Mouse (Mus musculus) kidney, postnatal 14 days (tissue): ENCODE results near the gene Cldn9.

Experiments used
- DNase-seq: peaks from one replicate; pipeline ENCODE4 v3.0.0; 2022; ENCODE audit warnings: mixed read lengths

Cldn9 gene

GRCm38 (mm10) chr17:23680336-23680735, 3.5 kb downstream of the Cldn9 start:
- DNase-seq: no peak

- no peak for DNase-seq
Measured at GRCm38 (mm10) chr17:23679127-23679835, 4.5 kb downstream of the Cldn9 start, which contains the start of gene Cldn6. TSS of gene Cldn6 (plus strand) at chr17:23679249.

GRCm38 (mm10) chr17:23677236-23677679, 6.6 kb downstream of the Cldn9 start, which contains the start of gene Tnfrsf12a:
TSS of gene Tnfrsf12a (minus strand) at chr17:23677468.
- DNase-seq: peak; percentile 91

- peak; percentile 58 for DNase-seq
Measured at GRCm38 (mm10) chr17:23676473-23677031, 7.3 kb downstream of the Cldn9 start.

DNA sequence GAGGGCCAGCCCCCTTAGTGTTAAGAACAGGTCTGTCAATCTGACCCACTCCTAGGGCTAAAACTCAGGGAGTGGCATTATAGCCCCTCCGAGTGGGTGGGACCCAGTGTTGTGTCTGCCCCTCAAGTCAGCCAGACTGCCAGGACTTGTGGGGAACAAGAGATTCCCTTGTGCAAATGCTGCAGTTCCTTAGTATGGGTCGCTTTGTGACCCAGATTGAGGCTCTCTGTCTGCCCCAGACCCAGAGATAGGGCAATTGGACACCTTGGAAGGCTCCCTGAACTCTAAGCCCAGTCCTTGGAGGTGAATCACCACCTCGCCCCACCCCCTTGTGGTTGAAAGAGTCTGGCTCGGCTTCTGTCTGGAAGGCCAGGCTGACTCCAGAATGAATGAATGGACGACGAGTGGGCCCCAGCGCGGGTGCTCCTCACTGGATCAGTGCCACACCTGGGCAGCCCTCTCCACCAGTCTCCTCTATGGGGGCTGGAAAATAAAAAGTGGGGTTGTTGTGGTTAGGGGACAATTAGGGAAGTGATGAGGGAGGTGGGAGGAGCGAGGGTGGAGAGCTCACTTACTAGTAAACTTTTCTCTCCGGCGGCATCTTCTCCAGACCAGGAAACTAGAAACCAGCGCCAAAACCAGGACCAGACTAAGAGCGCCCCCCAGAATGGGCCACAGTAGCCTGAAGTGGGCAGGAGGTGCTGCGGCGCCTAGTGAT, 8.1 kb downstream of the Cldn9 start:
- DNase-seq: peak; percentile 49

DNA sequence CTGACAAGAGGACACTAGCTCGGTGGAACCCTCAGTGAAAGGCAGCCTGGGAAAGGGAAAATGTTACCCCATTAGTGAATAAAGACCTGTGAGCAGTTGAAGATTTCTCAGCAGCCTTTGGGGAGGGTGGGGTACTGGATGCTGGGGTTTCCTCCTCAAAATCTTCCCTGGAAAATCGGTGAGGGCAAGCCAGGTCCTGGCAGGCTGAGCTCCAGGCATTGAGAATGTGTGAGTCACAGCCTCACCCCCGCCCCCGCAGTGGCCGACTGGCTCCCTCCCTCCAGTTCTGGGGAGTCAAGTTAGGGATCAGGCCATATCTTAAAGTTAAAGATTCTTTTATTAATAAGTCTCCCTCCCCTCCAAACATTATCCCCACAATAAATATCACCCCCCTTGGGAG, 8.7 kb downstream of the Cldn9 start:
- DNase-seq: peak; percentile 40

DNA sequence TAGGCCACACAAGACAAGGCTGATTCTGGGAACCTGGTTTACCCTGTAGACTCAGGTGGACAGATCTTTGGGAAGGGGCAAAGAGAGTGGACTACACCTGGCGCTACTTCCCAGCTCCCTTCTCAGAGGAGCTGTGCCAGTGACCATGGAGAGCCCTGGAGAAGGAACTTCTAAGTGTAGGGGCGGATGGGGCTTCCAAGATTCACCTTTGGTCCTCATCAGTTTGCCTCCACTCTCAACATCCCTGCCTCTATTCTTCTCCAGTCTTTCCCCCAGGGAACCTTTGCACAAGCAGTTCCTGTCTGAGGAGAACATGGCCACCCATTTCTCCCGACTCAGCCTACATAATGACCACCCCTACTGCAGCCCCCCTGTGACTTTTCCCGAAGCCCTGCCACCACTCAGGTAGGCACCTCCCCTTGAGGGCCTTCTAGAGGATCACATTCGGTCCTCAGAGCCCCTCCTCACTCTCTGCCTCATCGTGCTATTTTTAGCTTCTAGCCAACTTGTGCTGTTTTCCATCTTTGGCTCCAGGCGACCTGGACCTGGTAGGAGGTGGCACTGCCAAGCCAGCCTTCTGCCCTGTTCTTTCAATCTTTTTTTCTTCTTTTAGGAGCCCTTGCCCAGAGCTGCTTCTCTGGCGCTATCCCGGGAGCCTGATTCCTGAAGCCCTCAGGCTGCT, 9.4 kb downstream of the Cldn9 start:
- no peak for DNase-seq

GRCm38 (mm10) chr17:23673424-23674073, 10.3 kb downstream of the Cldn9 start, which contains the start of the genes Hcfc1r1 and Thoc6:
TSS of gene Hcfc1r1 (plus strand) at chr17:23673596.
TSS of gene Thoc6 (minus strand) at chr17:23673882.
- peak; percentile 96 for DNase-seq

- no peak for DNase-seq
Measured at GRCm38 (mm10) chr17:23672761-23673160, 11.1 kb downstream of the Cldn9 start.

DNA sequence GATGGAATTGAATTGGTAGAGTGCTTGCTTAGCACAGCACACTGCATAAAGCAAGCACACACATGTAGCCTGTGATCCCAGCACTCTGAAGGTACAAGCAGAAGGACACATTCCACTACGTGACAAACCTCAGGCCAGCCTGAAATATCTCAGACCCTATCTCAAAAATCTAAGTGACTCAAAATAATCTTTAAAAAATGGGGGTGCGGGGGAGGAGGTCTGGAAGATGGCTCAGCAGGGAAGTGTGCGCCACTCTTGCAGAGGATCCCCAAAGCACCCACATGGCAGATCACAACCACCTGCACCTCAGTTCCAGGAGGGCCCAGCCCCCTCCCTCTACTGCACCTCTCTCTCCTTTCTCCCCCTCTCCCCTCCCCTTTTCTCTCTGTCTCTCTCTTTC, 12.3 kb downstream of the Cldn9 start:
- DNase-seq: no peak

GRCm38 (mm10) chr17:23670516-23671074, 13.2 kb downstream of the Cldn9 start:
- DNase-seq: no peak

GRCm38 (mm10) chr17:23665511-23665910, 18.3 kb downstream of the Cldn9 start:
- no peak for DNase-seq

- DNase-seq: no peak
Measured at GRCm38 (mm10) chr17:23664556-23665021, 19.2 kb downstream of the Cldn9 start.

GRCm38 (mm10) chr17:23661526-23661925, 22.3 kb downstream of the Cldn9 start:
- DNase-seq: no peak

GRCm38 (mm10) chr17:23660876-23661200, 23.0 kb downstream of the Cldn9 start:
- no peak for DNase-seq

- peak; percentile 82 for DNase-seq
Measured at GRCm38 (mm10) chr17:23660117-23660875, 23.5 kb downstream of the Cldn9 start, which contains the start of gene Bicdl2. TSS of gene Bicdl2 (plus strand) at chr17:23660506.

GRCm38 (mm10) chr17:23658450-23658849, 25.4 kb downstream of the Cldn9 start:
- DNase-seq: no peak

GRCm38 (mm10) chr17:23654410-23654809, 29.4 kb downstream of the Cldn9 start:
- no peak for DNase-seq

DNA sequence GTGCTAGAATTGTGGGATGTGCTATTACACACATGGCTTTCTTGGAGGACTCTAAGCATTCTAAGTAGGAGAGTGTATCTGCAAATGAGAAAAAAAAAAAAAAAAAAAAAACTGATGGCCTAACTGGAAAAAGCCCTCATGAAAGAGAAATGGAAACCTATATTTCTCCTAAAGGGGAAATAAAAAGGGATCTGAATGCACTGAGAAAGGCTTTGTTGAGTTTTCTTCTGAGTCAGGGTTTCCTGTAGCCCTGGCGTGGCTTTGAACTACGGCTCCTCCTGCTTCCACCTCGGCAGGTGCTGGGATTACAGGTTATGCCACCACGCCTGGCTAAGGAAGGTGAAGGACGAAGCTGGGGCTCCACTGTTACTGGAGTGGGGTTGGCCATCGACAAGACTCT, 29.8 kb downstream of the Cldn9 start:
- DNase-seq: no peak

DNA sequence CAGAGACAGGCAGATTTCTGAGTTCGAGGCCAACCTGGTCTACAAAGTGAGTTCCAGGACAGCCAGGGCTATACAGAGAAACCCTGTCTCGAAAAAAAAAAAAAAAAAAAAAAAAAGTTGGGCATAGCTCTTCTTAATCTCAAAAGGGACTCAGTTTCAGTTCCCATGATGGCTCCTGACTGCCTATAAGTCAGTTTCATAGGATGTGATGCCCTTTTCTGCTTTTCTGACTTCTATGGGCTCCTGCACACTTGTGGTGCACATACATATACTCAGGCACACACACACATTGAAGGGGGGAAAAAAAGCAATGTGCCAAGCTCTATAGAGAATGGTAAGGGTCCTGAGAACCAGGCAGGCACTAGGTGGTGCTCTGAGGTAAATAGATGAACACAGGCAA, 30.5 kb downstream of the Cldn9 start:
- no peak for DNase-seq

- no peak for DNase-seq
Measured at GRCm38 (mm10) chr17:23651363-23651762, 32.5 kb downstream of the Cldn9 start.
